Mouse (Mus musculus) urinary bladder, postnatal 10 days (tissue): ENCODE results near the gene Adck1.
"Not testable (repeated sequence)": the region's sequence is repeated elsewhere in the genome, so short reads cannot be mapped to it uniquely, and the experiment has no call there.

ENCODE experiments used
- DNase-seq: peaks from one replicate; pipeline ENCODE4 v3.0.0; 2022; ENCODE audit warnings: low spot score

Adck1 gene

GRCm38 (mm10) chr12:88426926-88427325 is 66.6 kb downstream of the Adck1 start:
- DNase-seq = no peak

GRCm38 (mm10) chr12:88428735-88429134 is 68.4 kb downstream of the Adck1 start:
- no peak for DNase-seq

GRCm38 (mm10) chr12:88432277-88432676 is 71.9 kb downstream of the Adck1 start:
- no peak for DNase-seq

GRCm38 (mm10) chr12:88433171-88433570 is 72.8 kb downstream of the Adck1 start:
- DNase-seq = no peak

GRCm38 (mm10) chr12:88436962-88437750 is 76.8 kb downstream of the Adck1 start:
- DNase-seq = no peak

- DNase-seq = no peak
These were observed 81.8 kb downstream of the Adck1 start for GRCm38 (mm10) chr12:88441922-88442809.

- no peak for DNase-seq
These were observed 83.7 kb downstream of the Adck1 start for GRCm38 (mm10) chr12:88444040-88444439.

GRCm38 (mm10) chr12:88445471-88445870 is 85.1 kb downstream of the Adck1 start:
- DNase-seq = no peak

GRCm38 (mm10) chr12:88450658-88451563 is 90.6 kb downstream of the Adck1 start:
- no peak for DNase-seq

- DNase-seq = no peak
These were observed 94.5 kb downstream of the Adck1 start for GRCm38 (mm10) chr12:88454701-88455410.

- no peak for DNase-seq
These were observed 96.7 kb downstream of the Adck1 start for GRCm38 (mm10) chr12:88457021-88457420.

GRCm38 (mm10) chr12:88458936-88459335 is 98.6 kb downstream of the Adck1 start:
- no peak for DNase-seq

- no peak for DNase-seq
These were observed 99.1 kb downstream of the Adck1 start for GRCm38 (mm10) chr12:88459461-88459860.

- no peak for DNase-seq
These were observed 100.7 kb downstream of the Adck1 start for GRCm38 (mm10) chr12:88461026-88461425.

GRCm38 (mm10) chr12:88463588-88464290 is 103.4 kb downstream of the Adck1 start:
- DNase-seq = no peak

- no peak for DNase-seq
These were observed 106.4 kb downstream of the Adck1 start for GRCm38 (mm10) chr12:88466801-88467200.

GRCm38 (mm10) chr12:88467257-88467656 is 106.9 kb downstream of the Adck1 start:
- no peak for DNase-seq

GRCm38 (mm10) chr12:88467935-88468465 is 107.6 kb downstream of the Adck1 start:
- DNase-seq = no peak

- no peak for DNase-seq
These were observed 108.3 kb downstream of the Adck1 start for GRCm38 (mm10) chr12:88468691-88469090.

- DNase-seq = not testable (repeated sequence)
These were observed 111.5 kb downstream of the Adck1 start for GRCm38 (mm10) chr12:88471884-88472283.
